Mouse (Mus musculus): ENCODE data around the gene Zfp800. TPM values are rescaled to one million over a fixed set of nuclear protein-coding genes. Genes with fewer than 3 reads are reported as not detected.

Zfp800 gene
- polyA plus RNA-seq, 1 experiment from 2014 or later = 17.7 TPM

DNA sequence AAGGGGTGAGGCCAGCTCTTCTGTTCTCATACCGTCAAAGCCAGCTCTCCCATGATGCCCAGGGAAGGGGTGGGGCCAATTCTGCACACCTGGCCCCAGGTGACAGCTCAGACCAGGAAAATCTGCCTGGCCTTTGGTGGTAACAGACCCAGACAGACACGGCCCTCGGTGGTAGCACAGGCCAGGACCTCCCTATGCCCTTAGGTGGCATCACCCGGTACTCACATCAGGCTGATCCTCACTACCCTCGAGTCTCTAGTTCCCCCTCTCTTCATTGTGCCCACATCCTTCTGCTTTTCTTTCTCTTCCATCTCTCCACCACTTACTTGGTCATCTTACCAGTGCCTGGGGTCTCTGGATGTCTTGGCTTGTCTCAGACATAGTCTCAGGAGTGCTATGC, 64.1 kb downstream of the Zfp800 start:
- no peak overlapping the region for H3K4me2 ChIP-seq
- H3K9ac ChIP-seq (ENCODE audit: low read depth, low read length) = no peak overlapping the region
- no peaks in the 10 kb centered on the region for H3K27me3 ChIP-seq (ENCODE audit: control insufficient read depth, insufficient read depth, low read length)
- H3K36me3 ChIP-seq (ENCODE audit: control insufficient read depth, insufficient read depth, low read length) = no peaks in the 10 kb centered on the region
- no peak for ATAC-seq (replicated peaks; ENCODE audit: insufficient number of reproducible peaks, low FRiP score, low TSS enrichment)
- no peak overlapping the region for H3K4me3 ChIP-seq (ENCODE audit: low read depth, low read length)
- no peaks in the 10 kb centered on the region for H3K9me3 ChIP-seq (replicated peaks; ENCODE audit: control insufficient read depth, low read length)
- no peak overlapping the region for H3K27ac ChIP-seq (ENCODE audit: low read depth, low read length)
- 67% methylated on average over 5 of the region's 5 CpGs for WGBS (ENCODE audit: insufficient replicate concordance)
- no peaks in the 10 kb centered on the region for H3K4me1 ChIP-seq (ENCODE audit: control insufficient read depth, insufficient read depth, low read length)

DNA sequence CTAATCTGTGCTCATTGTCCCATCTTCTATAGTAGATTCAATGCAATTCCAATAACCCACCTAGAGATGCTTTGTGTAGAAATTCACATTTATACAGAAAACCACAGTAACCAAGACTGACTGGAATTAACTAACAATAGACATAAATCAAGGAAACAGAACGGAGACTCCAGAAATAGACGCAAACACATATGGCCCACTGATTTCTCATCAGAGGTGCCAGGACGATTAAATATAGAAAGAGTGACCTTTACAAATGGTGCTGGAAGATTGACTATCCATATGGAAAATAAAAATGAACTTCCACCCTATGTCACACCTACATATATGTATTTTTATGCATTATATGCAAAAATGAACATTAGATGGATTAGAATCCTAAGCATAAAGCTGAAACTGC, 65.3 kb downstream of the Zfp800 start:
- 88% methylated on average over 3 of the region's 3 CpGs for WGBS (ENCODE audit: insufficient replicate concordance)
- Histone ChIP-seq H3K9ac (ENCODE audit: low read depth, low read length) (no peak overlapping the region), H3K4me3 (ENCODE audit: low read depth, low read length) (no peak overlapping the region), H3K4me1 (ENCODE audit: control insufficient read depth, insufficient read depth, low read length) (no peaks in the 10 kb centered on the region), H3K36me3 (ENCODE audit: control insufficient read depth, insufficient read depth, low read length) (no peaks in the 10 kb centered on the region), H3K27ac (ENCODE audit: low read depth, low read length) (no peak overlapping the region), H3K27me3 (ENCODE audit: control insufficient read depth, insufficient read depth, low read length) (no peaks in the 10 kb centered on the region), H3K4me2 (no peak overlapping the region), H3K9me3 (replicated peaks; ENCODE audit: control insufficient read depth, low read length) (no peaks in the 10 kb centered on the region)
- no peak for ATAC-seq (replicated peaks; ENCODE audit: insufficient number of reproducible peaks, low FRiP score, low TSS enrichment)

DNA sequence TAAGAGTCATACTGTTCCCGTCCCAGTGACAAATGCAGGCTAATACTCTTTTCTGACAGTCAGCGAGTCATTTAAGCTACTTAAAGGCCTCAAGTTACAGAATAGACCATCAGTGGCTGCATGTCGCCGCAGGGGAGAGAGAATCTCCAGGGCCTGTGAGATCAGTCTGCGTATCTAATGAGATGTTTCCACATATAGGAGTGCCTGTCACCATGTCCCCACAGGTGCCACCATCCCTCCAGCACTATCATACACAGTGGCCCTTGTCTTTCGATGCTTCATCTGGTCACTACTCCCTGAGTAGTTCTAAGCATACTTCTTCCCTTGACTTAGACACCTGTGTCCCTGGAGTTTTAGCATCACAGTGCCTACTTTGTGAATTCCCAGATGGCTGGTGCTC, 68.0 kb downstream of the Zfp800 start:
- Histone ChIP-seq H3K4me2 (no peak overlapping the region), H3K27ac (ENCODE audit: low read depth, low read length) (no peak overlapping the region), H3K36me3 (ENCODE audit: control insufficient read depth, insufficient read depth, low read length) (no peaks in the 10 kb centered on the region), H3K27me3 (ENCODE audit: control insufficient read depth, insufficient read depth, low read length) (no peaks in the 10 kb centered on the region), H3K4me1 (ENCODE audit: control insufficient read depth, insufficient read depth, low read length) (no peaks in the 10 kb centered on the region), H3K9ac (ENCODE audit: low read depth, low read length) (no peak overlapping the region), H3K9me3 (replicated peaks; ENCODE audit: control insufficient read depth, low read length) (no peaks in the 10 kb centered on the region), H3K4me3 (ENCODE audit: low read depth, low read length) (no peak overlapping the region)
- WGBS (ENCODE audit: insufficient replicate concordance) = 63% methylated on average over 6 of the region's 6 CpGs
- no peak for ATAC-seq (replicated peaks; ENCODE audit: insufficient number of reproducible peaks, low FRiP score, low TSS enrichment)

DNA sequence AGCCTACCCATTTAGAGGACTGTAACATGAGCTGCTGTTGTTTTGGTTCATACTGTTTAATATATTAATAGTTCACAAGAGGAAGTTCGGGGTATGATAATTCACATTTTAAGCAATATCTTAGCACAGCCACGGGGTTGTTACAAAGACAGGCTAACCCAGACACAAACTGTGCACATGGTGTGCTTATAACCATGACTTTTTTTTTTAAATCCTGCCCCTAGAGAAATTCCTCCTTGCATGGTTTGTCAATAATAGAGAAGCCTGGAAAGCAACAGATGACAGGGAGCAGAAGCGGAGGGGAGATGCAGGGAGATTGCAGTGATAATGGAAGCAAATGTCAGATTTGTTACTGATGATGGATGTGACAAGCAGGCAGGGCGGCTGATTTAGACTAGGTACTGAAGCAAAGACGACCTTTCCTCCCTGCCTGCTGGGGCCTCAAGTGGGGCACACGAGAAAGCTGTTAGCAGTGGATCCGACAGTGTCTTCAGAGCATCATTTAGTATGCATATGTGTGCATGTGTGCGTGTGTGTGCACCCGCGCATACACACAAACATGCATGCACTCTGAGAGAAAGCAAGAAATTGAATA, 68.7 kb downstream of the Zfp800 start:
- H3K4me2 ChIP-seq = no peak overlapping the region
- no peaks in the 10 kb centered on the region for H3K9me3 ChIP-seq (replicated peaks; ENCODE audit: control insufficient read depth, low read length)
- H3K27ac ChIP-seq (ENCODE audit: low read depth, low read length) = no peak overlapping the region
- no peaks in the 10 kb centered on the region for H3K27me3 ChIP-seq (ENCODE audit: control insufficient read depth, insufficient read depth, low read length)
- H3K4me3 ChIP-seq (ENCODE audit: low read depth, low read length) = no peak overlapping the region
- no peak for ATAC-seq (replicated peaks; ENCODE audit: insufficient number of reproducible peaks, low FRiP score, low TSS enrichment)
- 66% methylated on average over 10 of the region's 10 CpGs for WGBS (ENCODE audit: insufficient replicate concordance)
- H3K36me3 ChIP-seq (ENCODE audit: control insufficient read depth, insufficient read depth, low read length) = no peaks in the 10 kb centered on the region
- no peak overlapping the region for H3K9ac ChIP-seq (ENCODE audit: low read depth, low read length)
- no peaks in the 10 kb centered on the region for H3K4me1 ChIP-seq (ENCODE audit: control insufficient read depth, insufficient read depth, low read length)

DNA sequence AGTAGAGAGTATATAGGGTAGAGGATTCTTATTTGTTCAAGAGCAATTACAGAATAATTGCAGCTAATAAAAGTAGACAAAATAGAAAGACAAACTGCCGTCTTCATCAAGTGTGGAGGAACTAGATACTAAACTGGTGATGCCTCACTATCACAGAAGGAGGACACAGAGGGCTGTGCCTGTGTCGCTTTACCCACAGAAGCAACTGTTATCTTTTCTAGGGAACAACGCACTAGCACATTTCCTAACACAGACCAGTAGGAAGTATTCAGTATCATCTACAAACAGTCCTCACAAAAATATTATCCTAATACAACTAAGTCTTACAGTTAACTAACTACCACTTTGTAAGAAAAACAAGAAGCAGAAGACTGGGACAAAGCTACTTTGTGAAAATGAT, 71.1 kb downstream of the Zfp800 start:
- no peak for ATAC-seq (replicated peaks; ENCODE audit: insufficient number of reproducible peaks, low FRiP score, low TSS enrichment)
- 72% methylated on average over 3 of the region's 3 CpGs for WGBS (ENCODE audit: insufficient replicate concordance)

DNA sequence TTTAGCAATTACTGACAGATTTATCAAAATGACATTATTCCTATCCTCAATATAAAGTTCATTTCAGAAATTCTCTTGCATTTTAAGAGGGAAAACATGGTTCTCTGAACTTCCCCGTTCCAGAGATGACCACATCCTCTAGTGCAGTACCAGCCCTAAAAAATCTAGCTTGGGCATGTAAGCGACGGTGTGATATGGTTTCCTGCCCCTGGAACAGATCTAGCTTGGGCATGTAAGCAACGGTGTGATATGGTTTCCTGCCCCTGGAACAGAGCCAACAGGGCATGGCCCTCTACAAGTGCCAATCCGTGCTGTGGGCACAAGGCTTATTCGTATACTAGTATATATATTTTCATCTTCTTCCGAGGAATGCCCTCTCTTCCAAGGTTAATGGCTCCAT, 75.4 kb downstream of the Zfp800 start:
- Histone ChIP-seq H3K9ac (ENCODE audit: low read depth, low read length) (no peak overlapping the region), H3K4me1 (ENCODE audit: control insufficient read depth, insufficient read depth, low read length) (no peaks in the 10 kb centered on the region), H3K36me3 (ENCODE audit: control insufficient read depth, insufficient read depth, low read length) (no peaks in the 10 kb centered on the region), H3K27me3 (ENCODE audit: control insufficient read depth, insufficient read depth, low read length) (no peaks in the 10 kb centered on the region), H3K9me3 (replicated peaks; ENCODE audit: control insufficient read depth, low read length) (no peaks in the 10 kb centered on the region), H3K27ac (ENCODE audit: low read depth, low read length) (no peak overlapping the region), H3K4me2 (no peak overlapping the region), H3K4me3 (ENCODE audit: low read depth, low read length) (no peak overlapping the region)
- ATAC-seq (replicated peaks; ENCODE audit: insufficient number of reproducible peaks, low FRiP score, low TSS enrichment) = no peak
- WGBS (ENCODE audit: insufficient replicate concordance) = 76% methylated on average over 7 of the region's 7 CpGs

More for the DNA sequence above, 71.1 kb downstream of the Zfp800 start:
- no peaks in the 10 kb centered on the region for H3K9me3 ChIP-seq (replicated peaks; ENCODE audit: control insufficient read depth, low read length)
- H3K4me2 ChIP-seq = no peak overlapping the region
- H3K36me3 ChIP-seq (ENCODE audit: control insufficient read depth, insufficient read depth, low read length) = no peaks in the 10 kb centered on the region
- no peaks in the 10 kb centered on the region for H3K4me1 ChIP-seq (ENCODE audit: control insufficient read depth, insufficient read depth, low read length)
- H3K9ac ChIP-seq (ENCODE audit: low read depth, low read length) = no peak overlapping the region
- H3K4me3 ChIP-seq (ENCODE audit: low read depth, low read length) = no peak overlapping the region
- H3K27ac ChIP-seq (ENCODE audit: low read depth, low read length) = no peak overlapping the region
- H3K27me3 ChIP-seq (ENCODE audit: control insufficient read depth, insufficient read depth, low read length) = no peaks in the 10 kb centered on the region

DNA sequence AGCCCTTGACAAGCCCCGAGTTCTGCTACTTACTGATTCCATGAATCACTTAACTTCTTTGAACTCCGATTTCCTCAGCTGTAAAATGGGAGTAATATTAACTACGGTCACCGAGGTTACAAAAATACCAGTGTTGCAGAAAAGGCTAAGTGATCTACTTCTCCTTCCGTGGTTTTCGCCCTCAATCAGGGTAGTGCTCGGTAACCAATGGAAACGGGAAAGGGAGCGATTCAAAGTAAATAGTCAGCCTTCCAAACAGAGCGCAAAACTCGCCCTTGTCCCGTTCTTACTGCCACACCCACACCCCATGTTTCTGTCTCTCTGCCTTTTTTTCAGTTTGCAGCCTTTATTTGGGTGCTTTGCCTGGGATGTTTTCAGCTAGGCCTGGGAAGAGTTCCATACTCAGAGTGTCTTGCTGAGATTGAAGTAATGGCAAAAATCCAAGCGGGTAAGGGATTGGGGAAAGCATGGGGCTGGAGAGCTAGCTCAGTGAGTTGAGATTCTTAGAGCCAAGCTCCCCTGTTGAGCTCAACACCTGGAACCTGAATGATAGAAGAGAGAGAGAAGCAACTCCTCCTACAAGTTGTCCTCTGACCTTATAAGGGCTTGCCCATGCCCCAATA, 78.0 kb downstream of the Zfp800 start:
- Histone ChIP-seq H3K9me3 (replicated peaks; ENCODE audit: control insufficient read depth, low read length) (no peaks in the 10 kb centered on the region), H3K4me1 (ENCODE audit: control insufficient read depth, insufficient read depth, low read length) (no peaks in the 10 kb centered on the region), H3K4me2 (no peak overlapping the region), H3K27ac (ENCODE audit: low read depth, low read length) (no peak overlapping the region), H3K36me3 (ENCODE audit: control insufficient read depth, insufficient read depth, low read length) (no peaks in the 10 kb centered on the region), H3K4me3 (ENCODE audit: low read depth, low read length) (no peak overlapping the region), H3K27me3 (ENCODE audit: control insufficient read depth, insufficient read depth, low read length) (no peaks in the 10 kb centered on the region), H3K9ac (ENCODE audit: low read depth, low read length) (no peak overlapping the region)
- WGBS (ENCODE audit: insufficient replicate concordance) = 76% methylated on average over 13 of the region's 13 CpGs
- no peak for ATAC-seq (replicated peaks; ENCODE audit: insufficient number of reproducible peaks, low FRiP score, low TSS enrichment)

DNA sequence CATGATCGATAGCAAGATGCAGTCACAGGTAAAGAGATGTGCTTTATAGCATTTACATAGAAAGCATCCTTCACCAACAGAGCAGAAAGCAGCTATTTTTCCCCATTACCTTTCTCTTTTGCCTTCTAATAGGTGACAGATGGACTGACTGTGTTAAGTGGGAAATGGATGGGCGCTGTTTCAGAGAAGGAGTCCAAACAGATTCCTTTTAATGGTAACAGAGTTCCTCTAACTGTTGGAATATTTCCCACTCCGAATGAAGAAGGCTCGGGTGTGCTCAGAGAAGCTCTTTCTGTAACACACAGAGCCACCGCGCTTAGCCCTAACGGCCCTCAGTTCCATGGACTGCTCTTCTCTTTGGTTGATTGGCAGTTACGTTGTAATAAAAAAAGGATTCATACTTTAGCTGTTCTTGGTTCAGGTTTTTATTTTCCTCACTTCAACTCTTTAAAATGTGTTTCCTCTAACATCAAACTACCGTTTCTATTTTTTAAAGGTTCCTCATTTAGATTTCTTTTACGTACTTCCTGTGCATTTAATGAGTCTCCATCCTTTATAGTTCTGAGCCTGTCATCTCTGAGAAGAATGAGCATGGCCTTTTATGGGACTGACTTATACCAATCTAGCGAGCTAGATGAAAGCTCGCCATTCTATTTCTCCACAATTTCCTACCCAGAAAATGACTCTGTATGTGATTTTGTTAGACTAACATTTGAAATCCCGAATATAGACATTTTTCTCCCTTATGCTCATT, 78.8 kb downstream of the Zfp800 start:
- no peaks in the 10 kb centered on the region for H3K36me3 ChIP-seq (ENCODE audit: control insufficient read depth, insufficient read depth, low read length)
- no peaks in the 10 kb centered on the region for H3K4me1 ChIP-seq (ENCODE audit: control insufficient read depth, insufficient read depth, low read length)
- no peak overlapping the region for H3K27ac ChIP-seq (ENCODE audit: low read depth, low read length)
- no peak overlapping the region for H3K4me3 ChIP-seq (ENCODE audit: low read depth, low read length)
- H3K4me2 ChIP-seq = no peak overlapping the region
- no peaks in the 10 kb centered on the region for H3K27me3 ChIP-seq (ENCODE audit: control insufficient read depth, insufficient read depth, low read length)
- H3K9me3 ChIP-seq (replicated peaks; ENCODE audit: control insufficient read depth, low read length) = no peaks in the 10 kb centered on the region
- 78% methylated on average over 13 of the region's 13 CpGs for WGBS (ENCODE audit: insufficient replicate concordance)
- no peak for ATAC-seq (replicated peaks; ENCODE audit: insufficient number of reproducible peaks, low FRiP score, low TSS enrichment)
- no peak overlapping the region for H3K9ac ChIP-seq (ENCODE audit: low read depth, low read length)
